Mouse (Mus musculus): ENCODE data around the gene Fam136a.

Gene Fam136a

DNA sequence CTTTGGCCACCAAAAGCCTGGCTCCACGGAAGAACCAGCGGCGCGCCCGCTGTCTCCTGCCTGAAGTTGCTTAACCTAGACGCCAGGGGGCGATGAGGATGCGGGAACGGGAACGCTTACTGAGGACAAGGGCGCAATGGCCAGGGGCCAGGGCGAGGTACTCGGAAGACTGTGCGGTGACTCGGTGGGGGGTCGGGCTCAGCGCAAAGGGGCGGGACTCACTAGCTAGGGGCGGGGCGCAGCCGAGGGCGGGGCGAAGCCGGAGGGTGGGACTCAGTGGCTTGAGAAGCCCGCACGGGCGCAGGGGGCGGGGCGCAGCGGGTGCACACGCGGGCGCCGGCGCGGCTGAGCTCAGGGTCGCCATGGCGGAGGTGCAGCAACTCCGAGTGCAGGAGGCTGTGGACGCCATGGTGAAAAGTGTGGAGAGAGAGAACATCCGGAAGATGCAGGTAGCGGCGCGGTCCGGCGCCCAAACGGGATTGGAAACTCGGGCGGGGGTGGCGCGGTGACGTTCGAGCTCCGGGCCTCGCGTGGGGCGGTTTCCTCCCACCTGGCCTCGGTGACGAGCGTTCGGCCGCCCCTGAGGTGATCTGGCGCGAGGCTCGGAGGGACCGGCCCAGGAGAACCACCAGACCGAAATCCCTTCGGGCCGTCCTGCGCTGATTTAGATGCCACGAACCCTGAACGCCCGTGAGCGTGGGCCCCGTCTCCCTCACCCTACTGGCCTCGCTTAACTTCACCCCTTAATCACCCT is at the start of gene Fam136a:
TSS of gene Fam136a (plus strand) at position 276 of the 754 bp plus-strand sequence.
- H3K36me3 ChIP-seq (ENCODE audit: insufficient read depth, low read length): peaks cover 35% of the 10 kb centered on the region
- peaks cover 46% of the 10 kb centered on the region for H3K4me1 ChIP-seq (replicated peaks; ENCODE audit: low read depth, low read length)
- H3K9me3 ChIP-seq (ENCODE audit: low read length): no peaks in the 10 kb centered on the region
- peaks cover 3% of the 10 kb centered on the region for H3K27me3 ChIP-seq (ENCODE audit: insufficient read depth, low read length)
- peak within 1 kb of the TSS; percentile 96 for H3K4me3 ChIP-seq (replicated peaks; ENCODE audit: low read length)
- TF ChIP-seq CTCF (conservative IDR thresholded peaks at IDR 0.05; ENCODE audit: low read length) (peak; percentile 81), POU5F1 (IDR thresholded peaks at IDR 0.05; ENCODE audit: borderline replicate concordance, low read length) (no peak)

DNA sequence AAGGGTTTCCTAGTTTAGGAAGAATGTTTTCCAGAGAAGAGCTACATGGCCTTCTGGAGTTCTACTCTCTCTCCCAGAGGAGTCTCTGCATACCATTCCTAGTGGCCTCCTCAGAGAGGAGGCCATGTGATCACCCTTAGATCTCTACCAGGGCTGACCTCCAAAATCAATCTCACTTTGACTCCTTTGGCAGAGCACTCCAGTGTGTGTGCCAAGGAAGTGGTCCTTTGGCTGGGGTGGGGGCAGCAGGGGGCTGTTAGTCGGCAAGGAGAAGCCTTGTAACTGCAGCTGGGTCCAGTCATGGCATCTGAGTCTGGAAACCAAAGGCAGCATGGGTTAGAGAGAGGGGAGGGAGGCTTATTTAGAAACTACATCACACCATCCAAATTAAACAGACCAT is 48.4 kb upstream of the Fam136a start:
- Histone ChIP-seq H3K4me3 (replicated peaks; ENCODE audit: low read length) (no peak overlapping the region), H3K36me3 (ENCODE audit: insufficient read depth, low read length) (no peaks in the 10 kb centered on the region), H3K27me3 (ENCODE audit: insufficient read depth, low read length) (peaks cover 3% of the 10 kb centered on the region; the same call in 1 of the 2 replicates), H3K4me1 (replicated peaks; ENCODE audit: low read depth, low read length) (peaks cover 9% of the 10 kb centered on the region; the same call in 1 of the 2 replicates), H3K9me3 (ENCODE audit: low read length) (0 out of 2 replicates have a peak, but pooled peaks cover under 1% of the 10 kb centered on the region)
- TF ChIP-seq POU5F1 (IDR thresholded peaks at IDR 0.05; ENCODE audit: borderline replicate concordance, low read length): no peak
- no peak for TF ChIP-seq NANOG (IDR thresholded peaks at IDR 0.05; ENCODE audit: borderline replicate concordance, low read length)
- no peak for TF ChIP-seq CTCF (conservative IDR thresholded peaks at IDR 0.05; ENCODE audit: low read length)

GRCm38 (mm10) chr6:86318855-86319254 is 46.6 kb upstream of the Fam136a start:
- H3K36me3 ChIP-seq (ENCODE audit: insufficient read depth, low read length): no peaks in the 10 kb centered on the region
- TF ChIP-seq POU5F1 (IDR thresholded peaks at IDR 0.05; ENCODE audit: borderline replicate concordance, low read length) (no peak), CTCF (conservative IDR thresholded peaks at IDR 0.05; ENCODE audit: low read length) (no peak), NANOG (IDR thresholded peaks at IDR 0.05; ENCODE audit: borderline replicate concordance, low read length) (no peak)
- no peaks in the 10 kb centered on the region for H3K9me3 ChIP-seq (ENCODE audit: low read length)
- H3K4me3 ChIP-seq (replicated peaks; ENCODE audit: low read length): no peak overlapping the region
- H3K4me1 ChIP-seq (replicated peaks; ENCODE audit: low read depth, low read length): peaks cover 20% of the 10 kb centered on the region
- peaks cover 3% of the 10 kb centered on the region; the same call in 1 of the 2 replicates for H3K27me3 ChIP-seq (ENCODE audit: insufficient read depth, low read length)

- TF ChIP-seq CTCF (conservative IDR thresholded peaks at IDR 0.05; ENCODE audit: low read length) (no peak), POU5F1 (IDR thresholded peaks at IDR 0.05; ENCODE audit: borderline replicate concordance, low read length) (no peak), NANOG (IDR thresholded peaks at IDR 0.05; ENCODE audit: borderline replicate concordance, low read length) (no peak)
- Histone ChIP-seq H3K4me1 (replicated peaks; ENCODE audit: low read depth, low read length) (peaks cover 29% of the 10 kb centered on the region), H3K27me3 (ENCODE audit: insufficient read depth, low read length) (no peaks in the 10 kb centered on the region)
These were observed 43.3 kb upstream of the Fam136a start for GRCm38 (mm10) chr6:86322031-86322563.

GRCm38 (mm10) chr6:86322991-86323390 is 42.5 kb upstream of the Fam136a start:
- H3K27me3 ChIP-seq (ENCODE audit: insufficient read depth, low read length): no peaks in the 10 kb centered on the region
- TF ChIP-seq POU5F1 (IDR thresholded peaks at IDR 0.05; ENCODE audit: borderline replicate concordance, low read length) (no peak), NANOG (IDR thresholded peaks at IDR 0.05; ENCODE audit: borderline replicate concordance, low read length) (no peak), CTCF (conservative IDR thresholded peaks at IDR 0.05; ENCODE audit: low read length) (no peak)
- H3K9me3 ChIP-seq (ENCODE audit: low read length): no peaks in the 10 kb centered on the region
- H3K36me3 ChIP-seq (ENCODE audit: insufficient read depth, low read length): no peaks in the 10 kb centered on the region
- H3K4me1 ChIP-seq (replicated peaks; ENCODE audit: low read depth, low read length): peaks cover 29% of the 10 kb centered on the region
- H3K4me3 ChIP-seq (replicated peaks; ENCODE audit: low read length): peak overlapping the region; percentile 45

More at GRCm38 (mm10) chr6:86322031-86322563, 43.3 kb upstream of the Fam136a start:
- H3K36me3 ChIP-seq (ENCODE audit: insufficient read depth, low read length): no peaks in the 10 kb centered on the region
- H3K9me3 ChIP-seq (ENCODE audit: low read length): no peaks in the 10 kb centered on the region
- H3K4me3 ChIP-seq (replicated peaks; ENCODE audit: low read length): no peak overlapping the region

GRCm38 (mm10) chr6:86324400-86324799 is 41.0 kb upstream of the Fam136a start:
- Histone ChIP-seq H3K27me3 (ENCODE audit: insufficient read depth, low read length) (no peaks in the 10 kb centered on the region), H3K9me3 (ENCODE audit: low read length) (no peaks in the 10 kb centered on the region)
- TF ChIP-seq CTCF (conservative IDR thresholded peaks at IDR 0.05; ENCODE audit: low read length) (no peak), NANOG (IDR thresholded peaks at IDR 0.05; ENCODE audit: borderline replicate concordance, low read length) (no peak), POU5F1 (IDR thresholded peaks at IDR 0.05; ENCODE audit: borderline replicate concordance, low read length) (no peak)

GRCm38 (mm10) chr6:86325646-86326045 is 39.8 kb upstream of the Fam136a start:
- TF ChIP-seq POU5F1 (IDR thresholded peaks at IDR 0.05; ENCODE audit: borderline replicate concordance, low read length) (no peak), NANOG (IDR thresholded peaks at IDR 0.05; ENCODE audit: borderline replicate concordance, low read length) (no peak), CTCF (conservative IDR thresholded peaks at IDR 0.05; ENCODE audit: low read length) (no peak)
- Histone ChIP-seq H3K36me3 (ENCODE audit: insufficient read depth, low read length) (no peaks in the 10 kb centered on the region), H3K4me3 (replicated peaks; ENCODE audit: low read length) (no peak overlapping the region), H3K9me3 (ENCODE audit: low read length) (0 out of 2 replicates have a peak, but pooled peaks cover 2% of the 10 kb centered on the region), H3K4me1 (replicated peaks; ENCODE audit: low read depth, low read length) (peaks cover 29% of the 10 kb centered on the region), H3K27me3 (ENCODE audit: insufficient read depth, low read length) (no peaks in the 10 kb centered on the region)

More at GRCm38 (mm10) chr6:86324400-86324799, 41.0 kb upstream of the Fam136a start:
- no peaks in the 10 kb centered on the region for H3K36me3 ChIP-seq (ENCODE audit: insufficient read depth, low read length)
- H3K4me3 ChIP-seq (replicated peaks; ENCODE audit: low read length): no peak overlapping the region
- H3K4me1 ChIP-seq (replicated peaks; ENCODE audit: low read depth, low read length): peaks cover 29% of the 10 kb centered on the region

GRCm38 (mm10) chr6:86326866-86327265 is 38.6 kb upstream of the Fam136a start:
- H3K4me3 ChIP-seq (replicated peaks; ENCODE audit: low read length): no peak overlapping the region
- H3K27me3 ChIP-seq (ENCODE audit: insufficient read depth, low read length): no peaks in the 10 kb centered on the region
- TF ChIP-seq CTCF (conservative IDR thresholded peaks at IDR 0.05; ENCODE audit: low read length): no peak
- TF ChIP-seq NANOG (IDR thresholded peaks at IDR 0.05; ENCODE audit: borderline replicate concordance, low read length): no peak
- TF ChIP-seq POU5F1 (IDR thresholded peaks at IDR 0.05; ENCODE audit: borderline replicate concordance, low read length): no peak
- no peaks in the 10 kb centered on the region for H3K36me3 ChIP-seq (ENCODE audit: insufficient read depth, low read length)
- 0 out of 2 replicates have a peak, but pooled peaks cover 2% of the 10 kb centered on the region for H3K9me3 ChIP-seq (ENCODE audit: low read length)
- H3K4me1 ChIP-seq (replicated peaks; ENCODE audit: low read depth, low read length): peaks cover 29% of the 10 kb centered on the region

Measured in E14TG2a.4 (cell line).